Mouse (Mus musculus) hindbrain, embryonic 15.5 days (tissue): ENCODE measurements at regions not wholly inside any gene's neighbourhood (a gene's known extent, or its start where the extent isn't known, plus 50 kb on each side); places are given as distances from the start of the nearest gene placed in this dataset.

Source experiments
- ATAC-seq: fragments of 200-750 bp; cut with Nextera tagmentation; 2 replicates; pipeline ENCODE4 v1.8.0; 2017; ENCODE audit warnings: low read depth, moderate number of reproducible peaks, moderate TSS enrichment; ENCODE audit not compliant: low FRiP score
- H3K27ac ChIP-seq: fragments of 300-500 bp; sonication (generic); replicated peaks from 2 replicates; pipeline ENCODE4 v1.5.1; 2015; ENCODE audit warnings: mild to moderate bottlenecking, inconsistent platforms
- H3K27me3 ChIP-seq: fragments of 300-500 bp; sonication (generic); 2 replicates; pipeline ENCODE4 v1.6.1; 2015; ENCODE audit warnings: control low read depth, inconsistent platforms
- H3K36me3 ChIP-seq: fragments of 300-500 bp; sonication (generic); 2 replicates; pipeline ENCODE4 v1.6.1; 2015; ENCODE audit warnings: control low read depth, inconsistent platforms
- H3K4me1 ChIP-seq: fragments of 300-500 bp; sonication (generic); replicated peaks from 2 replicates; pipeline ENCODE4 v1.6.1; 2015; ENCODE audit warnings: control low read depth, inconsistent platforms
- H3K4me2 ChIP-seq: fragments of 300-500 bp; sonication (generic); 2 replicates; pipeline ENCODE4 v1.6.1; 2015; ENCODE audit warnings: moderate library complexity, mild to moderate bottlenecking, inconsistent platforms
- H3K4me3 ChIP-seq: fragments of 300-500 bp; sonication (generic); 2 replicates; pipeline ENCODE4 v1.5.1; 2015; ENCODE audit warnings: mild to moderate bottlenecking, inconsistent platforms
- H3K9ac ChIP-seq: fragments of 300-500 bp; sonication (generic); 2 replicates; pipeline ENCODE4 v1.6.1; 2015; ENCODE audit warnings: inconsistent platforms
- H3K9me3 ChIP-seq: fragments of 300-500 bp; sonication (generic); 2 replicates; pipeline ENCODE4 v1.6.1; 2016; ENCODE audit warnings: control low read depth, inconsistent platforms
- WGBS: fragments of 180-500 bp; shearing (Covaris S2); methylation state at CpG from one replicate; pipeline ENCODE4 v1.1.7; 2015; 5-methylcytosine and 5-hydroxymethylcytosine counted together

DNA sequence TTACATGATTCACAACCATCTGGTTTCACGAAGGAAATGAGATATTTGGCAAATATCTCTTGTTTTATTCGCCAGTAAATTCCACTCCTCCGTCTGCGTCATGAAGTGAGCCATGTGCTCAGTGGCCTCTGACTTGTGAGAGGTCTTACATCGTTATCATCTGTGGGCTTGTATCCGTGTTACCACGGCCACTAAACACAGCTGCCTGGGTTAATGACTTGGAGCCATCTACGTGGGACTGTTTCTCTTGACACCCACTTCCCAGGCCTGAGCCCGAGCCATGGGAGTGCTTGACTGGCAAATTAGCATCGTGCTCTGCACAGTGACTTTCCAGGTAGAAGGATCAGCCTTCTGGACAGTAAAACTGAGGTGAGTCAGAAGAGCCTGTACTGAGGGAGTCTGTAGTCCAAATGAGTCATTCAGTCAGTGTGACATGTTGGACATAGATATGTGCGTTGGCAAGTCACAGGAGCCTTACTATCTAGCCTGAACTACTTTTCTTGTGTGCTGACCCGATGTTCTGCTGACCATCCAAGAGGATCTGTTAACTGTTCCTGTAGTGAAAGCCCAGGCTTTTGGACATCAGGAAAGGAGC lies 137.7 kb downstream of the Tmx1 start:
- 84% methylated on average over 12 of the region's 12 CpGs for WGBS
- Histone ChIP-seq H3K4me3 (no peak overlapping the region), H3K27me3 (no peaks in the 10 kb centered on the region), H3K9ac (no peak overlapping the region), H3K4me1 (no peaks in the 10 kb centered on the region), H3K36me3 (no peaks in the 10 kb centered on the region), H3K9me3 (no peaks in the 10 kb centered on the region), H3K27ac (no peak overlapping the region), H3K4me2 (no peak overlapping the region)
- ATAC-seq: no peak

DNA sequence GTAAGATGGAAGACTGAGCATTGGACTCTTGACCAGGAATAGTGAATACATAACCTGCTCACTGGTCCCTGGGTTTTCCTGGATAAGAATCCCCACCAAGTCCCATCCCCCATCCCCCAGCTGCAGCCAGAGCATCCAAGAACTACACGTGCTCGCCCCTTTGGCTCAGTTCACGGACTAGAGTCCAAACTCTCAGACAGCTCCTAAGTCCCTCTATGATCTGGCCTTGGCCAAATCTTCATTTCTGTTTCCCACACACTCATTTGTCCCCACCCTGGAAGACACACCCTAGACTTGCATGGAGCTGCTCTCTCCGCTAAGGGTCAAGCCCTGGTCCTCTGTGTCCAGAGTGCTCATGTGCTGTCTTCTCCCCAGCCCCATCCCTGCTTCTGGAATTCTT lies 139.9 kb downstream of the Tmx1 start:
- Histone ChIP-seq H3K4me1 (no peaks in the 10 kb centered on the region), H3K9me3 (no peaks in the 10 kb centered on the region), H3K4me3 (no peak overlapping the region), H3K27me3 (no peaks in the 10 kb centered on the region), H3K27ac (no peak overlapping the region), H3K4me2 (no peak overlapping the region), H3K9ac (no peak overlapping the region), H3K36me3 (no peaks in the 10 kb centered on the region)
- 92% methylated on average over 4 of the region's 4 CpGs for WGBS
- ATAC-seq: no peak

DNA sequence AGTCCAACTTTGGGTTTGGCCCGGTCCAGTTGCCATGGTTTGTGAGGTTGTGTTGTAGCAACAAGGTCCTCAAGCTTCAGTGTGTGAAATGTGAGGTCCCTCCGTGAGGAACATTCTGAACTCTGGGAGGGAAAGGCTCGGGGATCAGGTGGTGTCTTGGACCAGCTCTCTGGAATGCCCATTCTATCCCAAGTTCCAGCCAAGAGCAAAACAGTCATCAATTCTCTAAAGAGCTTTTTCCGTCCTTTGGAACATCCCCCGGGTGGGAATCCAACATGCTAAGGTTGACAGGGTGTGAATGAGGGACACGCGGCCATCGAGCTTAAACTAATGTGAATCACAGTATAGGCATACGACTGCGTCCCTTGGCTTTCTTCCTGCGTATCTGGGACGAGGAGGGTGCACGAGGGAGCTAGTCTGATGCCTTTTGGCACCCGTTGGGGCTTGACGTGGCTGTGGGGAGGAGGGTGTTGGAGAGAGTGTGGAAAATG lies 145.4 kb downstream of the Tmx1 start:
- Histone ChIP-seq H3K36me3 (no peaks in the 10 kb centered on the region), H3K27ac (no peak overlapping the region), H3K4me3 (no peak overlapping the region), H3K4me1 (no peaks in the 10 kb centered on the region), H3K9ac (no peak overlapping the region), H3K4me2 (no peak overlapping the region), H3K27me3 (no peaks in the 10 kb centered on the region), H3K9me3 (no peaks in the 10 kb centered on the region)
- ATAC-seq: no peak
- 81% methylated on average over 15 of the region's 15 CpGs for WGBS

DNA sequence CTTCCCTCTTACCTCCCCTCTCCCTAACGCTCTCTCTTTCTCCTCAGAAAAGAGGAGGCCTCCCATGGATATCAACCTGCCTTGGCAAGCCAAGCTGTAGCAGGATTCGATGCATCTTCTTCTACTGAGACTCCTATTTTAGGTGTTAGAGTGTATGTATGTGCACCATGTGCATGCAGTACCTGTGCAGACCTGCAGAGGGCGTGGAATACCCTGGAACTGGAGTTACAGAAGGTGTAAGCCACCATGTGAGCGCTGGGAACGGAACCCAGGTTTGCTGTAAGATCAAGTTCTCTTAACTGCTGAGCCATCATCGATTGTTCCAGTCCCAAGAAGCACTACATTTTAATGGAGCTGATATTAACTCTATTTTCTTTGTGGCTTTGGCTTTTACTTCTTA lies 146.8 kb downstream of the Tmx1 start:
- no peak overlapping the region for H3K9ac ChIP-seq
- H3K27me3 ChIP-seq: no peaks in the 10 kb centered on the region
- no peak overlapping the region for H3K27ac ChIP-seq
- H3K36me3 ChIP-seq: no peaks in the 10 kb centered on the region
- no peak overlapping the region for H3K4me3 ChIP-seq
- WGBS: 85% methylated on average over 5 of the region's 6 CpGs
- no peaks in the 10 kb centered on the region for H3K9me3 ChIP-seq
- H3K4me2 ChIP-seq: no peak overlapping the region
- no peaks in the 10 kb centered on the region for H3K4me1 ChIP-seq
- no peak for ATAC-seq

DNA sequence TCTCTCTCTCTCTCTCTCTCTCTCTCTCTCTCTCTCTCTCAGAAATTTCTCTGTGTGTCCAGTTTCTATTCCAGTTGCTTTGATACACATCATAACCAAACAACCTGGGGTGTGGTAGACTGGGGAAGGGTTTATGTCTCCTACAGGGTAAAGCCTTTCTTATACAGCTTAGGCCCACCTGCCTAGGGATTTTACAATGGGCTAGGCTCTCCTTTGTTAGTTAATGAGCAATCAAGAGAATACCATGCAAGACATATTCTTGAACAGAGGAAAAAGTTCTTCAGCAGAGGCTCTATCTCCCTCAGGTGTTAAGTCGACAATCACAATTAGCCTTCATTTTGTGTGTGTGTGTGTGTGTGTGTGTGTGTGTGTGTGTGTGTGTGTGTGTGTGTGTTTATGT lies 151.0 kb downstream of the Tmx1 start:
- WGBS: 100% methylated on average over 1 of the region's 1 CpGs
- H3K27me3 ChIP-seq: no peaks in the 10 kb centered on the region

DNA sequence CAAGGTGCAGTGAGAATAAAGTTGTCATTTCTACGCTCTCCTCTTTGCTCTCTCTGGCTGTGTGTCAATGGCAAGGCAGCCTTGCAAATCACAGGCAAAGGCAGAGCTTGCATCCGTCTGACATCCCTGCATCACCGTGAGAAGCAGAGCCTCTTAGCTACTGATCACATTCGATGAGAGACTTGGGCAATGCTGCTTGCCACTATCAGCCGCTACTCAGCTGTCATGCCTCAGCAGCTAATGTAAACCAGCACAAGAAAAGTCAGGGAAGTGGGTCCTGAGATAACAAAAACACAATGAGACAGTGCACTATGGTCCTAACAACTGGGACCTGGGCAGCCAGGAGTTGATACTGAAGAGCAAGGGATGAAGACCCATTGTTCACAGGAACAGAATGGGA lies 155.8 kb downstream of the Tmx1 start:
- ATAC-seq: no peak
- no peaks in the 10 kb centered on the region for H3K36me3 ChIP-seq
- no peaks in the 10 kb centered on the region for H3K27me3 ChIP-seq
- WGBS: 78% methylated on average over 5 of the region's 5 CpGs
- no peak overlapping the region for H3K4me3 ChIP-seq
- no peaks in the 10 kb centered on the region for H3K9me3 ChIP-seq
- H3K9ac ChIP-seq: no peak overlapping the region
- no peaks in the 10 kb centered on the region for H3K4me1 ChIP-seq
- no peak overlapping the region for H3K4me2 ChIP-seq
- H3K27ac ChIP-seq: no peak overlapping the region

More for the DNA sequence above, 151.0 kb downstream of the Tmx1 start:
- no peak overlapping the region for H3K4me2 ChIP-seq
- no peaks in the 10 kb centered on the region for H3K9me3 ChIP-seq
- H3K27ac ChIP-seq: no peak overlapping the region
- no peak for ATAC-seq
- no peaks in the 10 kb centered on the region for H3K36me3 ChIP-seq
- no peaks in the 10 kb centered on the region for H3K4me1 ChIP-seq
- no peak overlapping the region for H3K9ac ChIP-seq
- H3K4me3 ChIP-seq: no peak overlapping the region

DNA sequence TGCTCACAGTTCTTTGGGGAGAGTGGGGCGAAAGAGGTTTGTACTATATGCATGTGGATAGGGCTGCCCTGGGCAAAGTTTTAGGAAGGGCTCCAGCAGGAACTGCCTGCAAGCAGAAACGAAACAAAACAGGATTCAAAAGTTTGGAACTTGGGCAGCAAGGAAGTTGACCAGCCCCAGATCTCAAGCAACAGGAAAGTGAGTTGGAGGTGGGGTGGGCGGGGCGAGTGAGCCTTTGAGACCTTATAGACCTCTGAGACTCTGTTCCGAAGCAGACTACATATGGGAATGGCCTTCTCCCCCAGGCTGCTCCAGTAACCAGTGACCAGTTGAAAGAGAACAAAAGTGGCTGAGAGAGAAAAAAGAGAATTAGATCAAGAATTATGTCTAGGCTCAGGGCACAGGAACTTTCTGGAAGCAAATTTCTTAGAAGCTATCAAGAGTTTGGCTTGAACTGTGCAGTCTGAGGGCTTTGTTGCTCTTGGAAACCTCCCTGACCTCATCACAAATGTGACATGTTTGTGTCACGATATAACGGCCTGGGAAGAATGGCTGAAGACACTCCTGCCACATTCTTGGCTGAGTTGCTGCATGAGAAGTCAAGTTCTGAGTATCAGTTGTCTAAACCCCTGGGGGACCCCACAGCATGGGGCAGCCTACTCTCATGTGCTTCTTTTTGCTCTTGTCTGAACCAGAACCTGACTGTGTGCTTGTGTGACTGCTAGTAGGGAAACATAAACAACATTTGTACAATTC lies 156.4 kb downstream of the Tmx1 start:
- Histone ChIP-seq H3K36me3 (no peaks in the 10 kb centered on the region), H3K27me3 (no peaks in the 10 kb centered on the region), H3K4me2 (no peak overlapping the region), H3K9ac (no peak overlapping the region), H3K9me3 (no peaks in the 10 kb centered on the region), H3K4me3 (no peak overlapping the region), H3K4me1 (no peaks in the 10 kb centered on the region), H3K27ac (no peak overlapping the region)
- no peak for ATAC-seq
- WGBS: 73% methylated on average over 7 of the region's 7 CpGs

DNA sequence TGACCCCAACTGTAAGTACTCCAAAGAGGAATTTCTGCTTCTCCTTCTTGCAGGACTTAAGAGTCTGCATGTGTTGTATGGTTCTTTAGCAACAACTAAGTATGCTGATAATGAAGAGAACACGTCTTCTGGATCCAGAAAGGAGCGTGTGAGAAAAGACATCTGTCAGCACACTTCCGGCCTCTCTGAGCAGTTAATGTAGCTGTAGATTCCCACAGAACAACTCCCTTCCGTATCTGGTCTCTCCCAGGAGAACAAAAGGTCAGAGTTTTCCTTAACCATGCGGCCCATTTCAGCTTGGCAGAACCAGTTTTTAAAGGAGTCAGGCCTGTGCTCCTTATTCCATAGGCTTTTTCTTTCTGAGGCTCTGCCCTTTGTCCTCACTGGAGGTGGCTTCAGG lies 159.0 kb downstream of the Tmx1 start:
- no peak overlapping the region for H3K27ac ChIP-seq
- no peak overlapping the region for H3K4me3 ChIP-seq
- H3K9ac ChIP-seq: no peak overlapping the region
- no peak for ATAC-seq
- H3K27me3 ChIP-seq: no peaks in the 10 kb centered on the region
- no peak overlapping the region for H3K4me2 ChIP-seq
- no peaks in the 10 kb centered on the region for H3K4me1 ChIP-seq
- WGBS: 93% methylated on average over 5 of the region's 5 CpGs
- H3K36me3 ChIP-seq: no peaks in the 10 kb centered on the region
- H3K9me3 ChIP-seq: no peaks in the 10 kb centered on the region

DNA sequence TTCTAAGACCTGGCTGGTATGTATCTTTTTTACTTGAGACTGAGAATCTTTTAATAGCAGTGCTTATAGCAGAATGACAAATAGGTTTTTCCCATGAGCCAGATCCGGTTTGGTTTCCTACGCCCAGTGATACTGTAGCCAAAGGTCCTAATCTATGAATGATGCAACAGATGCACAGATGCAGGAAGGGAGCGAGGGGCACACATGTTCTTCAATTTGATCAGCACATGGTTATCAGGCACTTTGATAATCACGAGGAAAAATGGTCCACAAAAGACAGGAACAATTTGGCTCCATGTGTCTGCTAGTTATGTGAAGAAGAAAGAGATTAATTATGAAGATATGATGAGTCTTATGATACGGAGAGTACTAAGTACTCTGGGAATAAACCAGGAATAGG lies 160.3 kb downstream of the Tmx1 start:
- no peaks in the 10 kb centered on the region for H3K36me3 ChIP-seq
- ATAC-seq: no peak
- H3K27ac ChIP-seq: no peak overlapping the region
- H3K4me3 ChIP-seq: no peak overlapping the region
- WGBS: 74% methylated on average over 5 of the region's 5 CpGs
- no peak overlapping the region for H3K4me2 ChIP-seq
- no peaks in the 10 kb centered on the region for H3K4me1 ChIP-seq
- H3K9ac ChIP-seq: no peak overlapping the region
- H3K27me3 ChIP-seq: no peaks in the 10 kb centered on the region
- H3K9me3 ChIP-seq: no peaks in the 10 kb centered on the region

DNA sequence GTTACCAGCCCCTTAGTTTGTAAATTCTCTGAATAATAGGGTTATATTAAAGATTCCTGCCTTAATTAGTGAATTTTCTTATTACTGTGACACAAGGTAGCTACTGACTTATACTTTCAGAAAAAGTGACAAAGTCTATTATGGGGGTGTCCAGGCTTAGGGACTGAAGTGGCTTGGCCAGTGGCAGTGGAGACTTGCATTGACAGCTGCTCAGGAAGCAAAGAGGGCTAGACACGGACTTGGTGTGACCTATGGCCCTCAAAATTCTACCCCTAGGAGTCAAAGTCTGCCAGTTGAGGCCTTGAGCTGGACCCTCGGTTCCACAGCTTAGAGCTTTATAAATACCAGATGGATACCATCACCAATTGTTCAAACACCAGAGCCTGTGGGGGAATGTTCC lies 161.2 kb downstream of the Tmx1 start:
- WGBS: 81% methylated on average over 2 of the region's 2 CpGs
- ATAC-seq: no peak
- H3K9ac ChIP-seq: no peak overlapping the region

DNA sequence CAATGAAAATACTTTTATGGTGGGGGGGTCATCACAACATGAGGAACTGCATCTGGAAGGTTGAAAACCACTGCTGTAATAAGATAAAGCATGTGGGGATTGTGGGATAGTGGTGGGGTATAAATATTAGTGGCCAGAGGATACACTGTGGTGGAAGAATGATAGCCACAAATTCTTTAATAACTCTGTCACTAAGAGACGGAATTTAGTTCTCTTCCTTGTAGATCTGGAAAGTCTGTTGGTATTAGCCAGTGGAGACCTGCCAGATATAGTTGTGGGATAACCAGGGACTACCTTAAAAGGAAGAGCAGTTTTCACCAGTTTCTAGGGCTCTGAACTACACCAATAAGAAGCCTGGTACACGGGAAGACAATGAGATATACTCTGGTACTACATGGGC lies 161.8 kb downstream of the Tmx1 start:
- H3K4me1 ChIP-seq: no peaks in the 10 kb centered on the region
- no peak overlapping the region for H3K9ac ChIP-seq
- H3K36me3 ChIP-seq: no peaks in the 10 kb centered on the region
- H3K4me3 ChIP-seq: no peak overlapping the region
- WGBS: 90% methylated on average over 2 of the region's 2 CpGs
- no peaks in the 10 kb centered on the region for H3K27me3 ChIP-seq
- no peak for ATAC-seq
- no peak overlapping the region for H3K4me2 ChIP-seq
- H3K27ac ChIP-seq: no peak overlapping the region
- H3K9me3 ChIP-seq: no peaks in the 10 kb centered on the region

More for the DNA sequence above, 161.2 kb downstream of the Tmx1 start:
- Histone ChIP-seq H3K27ac (no peak overlapping the region), H3K4me2 (no peak overlapping the region), H3K4me1 (no peaks in the 10 kb centered on the region), H3K9me3 (no peaks in the 10 kb centered on the region), H3K36me3 (no peaks in the 10 kb centered on the region), H3K4me3 (no peak overlapping the region), H3K27me3 (no peaks in the 10 kb centered on the region)

DNA sequence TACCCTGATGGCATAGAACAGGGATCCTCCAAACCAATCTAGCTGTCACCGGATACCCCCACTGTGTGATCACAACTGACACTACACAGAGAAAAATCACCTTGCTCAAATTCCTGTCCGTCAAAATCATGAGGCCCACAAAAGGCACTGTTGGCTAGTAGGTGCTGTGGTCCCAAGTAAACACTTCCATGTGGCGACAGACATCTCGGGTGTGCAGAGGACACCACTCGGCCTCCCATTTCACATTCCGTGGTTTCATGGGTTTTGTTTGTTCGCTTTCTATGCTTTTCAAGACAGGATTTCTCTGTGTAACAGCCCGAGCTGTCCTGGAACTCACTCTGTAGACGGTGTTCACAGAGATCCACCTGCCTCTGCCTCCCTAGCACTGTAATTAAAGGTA lies 162.2 kb downstream of the Tmx1 start:
- no peak overlapping the region for H3K27ac ChIP-seq
- 95% methylated on average over 9 of the region's 9 CpGs for WGBS
- no peak overlapping the region for H3K4me2 ChIP-seq
- H3K9ac ChIP-seq: no peak overlapping the region
- no peaks in the 10 kb centered on the region for H3K27me3 ChIP-seq
- no peak for ATAC-seq
- H3K9me3 ChIP-seq: no peaks in the 10 kb centered on the region
- H3K36me3 ChIP-seq: no peaks in the 10 kb centered on the region
- no peaks in the 10 kb centered on the region for H3K4me1 ChIP-seq
- no peak overlapping the region for H3K4me3 ChIP-seq

DNA sequence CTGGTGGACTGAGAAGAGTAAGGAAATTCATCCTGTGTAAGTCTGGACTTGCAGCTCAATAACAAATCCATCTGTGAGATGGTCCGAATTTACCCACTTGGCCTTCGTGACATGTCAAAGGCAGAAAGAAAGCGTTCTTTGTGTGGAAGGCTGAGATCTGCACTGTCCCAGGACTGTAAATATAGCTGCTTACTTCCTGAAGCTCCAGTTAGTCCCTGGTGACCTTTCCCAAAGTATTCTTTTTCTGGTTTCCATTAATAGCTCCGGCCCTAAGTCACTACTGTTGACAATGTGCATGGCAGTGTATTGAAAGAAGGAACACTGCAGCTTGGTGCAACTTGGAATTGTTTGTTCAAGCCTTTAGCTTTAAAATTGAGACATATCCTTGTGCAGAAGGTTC lies 163.2 kb downstream of the Tmx1 start:
- Histone ChIP-seq H3K9me3 (no peaks in the 10 kb centered on the region), H3K27me3 (no peaks in the 10 kb centered on the region), H3K4me2 (no peak overlapping the region), H3K9ac (no peak overlapping the region), H3K4me1 (no peaks in the 10 kb centered on the region), H3K4me3 (no peak overlapping the region), H3K36me3 (no peaks in the 10 kb centered on the region), H3K27ac (no peak overlapping the region)
- no peak for ATAC-seq
- WGBS: 74% methylated on average over 4 of the region's 4 CpGs
